Mouse (Mus musculus): ENCODE data around the gene Adam29.

Gene Adam29

DNA sequence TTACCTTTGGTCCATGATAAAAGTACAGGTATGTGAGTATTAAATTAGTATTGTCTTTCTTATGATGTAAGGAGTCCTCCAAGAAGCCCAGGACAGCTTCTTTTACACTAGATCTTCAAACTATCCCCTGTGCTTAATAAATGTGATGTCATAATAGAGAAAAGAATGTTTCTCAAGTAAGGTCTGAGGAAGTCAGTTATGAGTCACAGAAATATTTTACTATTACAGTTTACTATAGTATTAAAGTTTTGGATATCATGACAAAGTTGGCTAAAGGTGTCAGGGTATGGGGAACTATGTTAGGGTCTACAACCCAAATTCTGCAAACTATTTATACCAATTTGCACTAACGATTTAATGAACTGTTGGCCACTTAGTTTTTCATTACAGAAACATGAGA is at the start of gene Adam29:
Gene Adam29, minus strand, starts transcription at position 101 of the 400 bp plus-strand sequence.
- DNase-seq: no peak

GRCm38 (mm10) chr8:55940526-55940880 is 33.8 kb upstream of the Adam29 start:
- DNase-seq: peak; percentile 1

DNA sequence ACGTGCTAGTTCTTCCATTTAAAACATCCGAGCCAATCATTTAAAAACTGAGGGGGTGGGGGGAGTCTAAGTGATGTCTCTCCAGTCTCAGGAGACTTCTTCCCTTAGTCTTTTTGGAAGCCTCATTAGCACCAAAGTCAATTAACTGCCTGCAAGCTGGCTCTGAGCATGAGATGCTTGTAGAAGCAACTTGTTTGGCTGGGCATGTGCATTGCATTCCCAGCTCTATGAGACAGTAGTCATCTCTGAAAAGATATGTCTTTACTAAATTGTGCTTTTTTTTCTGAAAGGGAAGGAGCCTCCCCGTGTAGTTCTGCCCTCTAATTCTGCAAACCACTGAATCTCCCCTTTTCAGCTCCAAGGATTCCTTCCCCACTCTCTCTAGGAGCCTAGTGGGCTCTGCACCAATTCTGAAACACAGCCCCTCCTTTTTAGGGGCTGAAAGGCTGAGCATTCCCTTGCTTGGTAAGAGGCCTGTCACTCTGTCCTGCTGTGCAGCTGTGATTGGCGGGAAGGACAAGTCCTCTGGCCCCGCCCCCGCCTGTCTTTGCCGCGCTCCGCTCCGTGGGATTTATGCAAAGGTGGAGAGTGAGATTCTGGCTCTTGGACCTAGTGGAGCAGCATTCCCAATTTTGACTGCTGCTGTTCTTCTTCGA is 33.2 kb upstream of the Adam29 start, which contains the start of gene Glra3:
Gene Glra3, plus strand, starts transcription at position 591 of the 656 bp plus-strand sequence.
- peak; percentile 66 for DNase-seq

Data from right cerebral cortex, adult 18-20 months (tissue).